Mouse (Mus musculus): ENCODE results near the gene Rptn. TPM values are rescaled to one million over a fixed set of nuclear protein-coding genes. Genes with fewer than 3 reads are reported as not detected.
"Not testable (repeated sequence)": the region's sequence is repeated elsewhere in the genome, so short reads cannot be mapped to it uniquely, and the experiment has no call there.

The Rptn gene
- not detected for total RNA-seq (2021)
- long read RNA-seq, experiment 1 = 0 reads
- long read RNA-seq, experiment 2 = 0 reads

GRCm38 (mm10) chr3:93393366-93393765 is at the start of gene Rptn:
TSS of gene Rptn (plus strand) at chr3:93393699.
- no peak for DNase-seq

DNA sequence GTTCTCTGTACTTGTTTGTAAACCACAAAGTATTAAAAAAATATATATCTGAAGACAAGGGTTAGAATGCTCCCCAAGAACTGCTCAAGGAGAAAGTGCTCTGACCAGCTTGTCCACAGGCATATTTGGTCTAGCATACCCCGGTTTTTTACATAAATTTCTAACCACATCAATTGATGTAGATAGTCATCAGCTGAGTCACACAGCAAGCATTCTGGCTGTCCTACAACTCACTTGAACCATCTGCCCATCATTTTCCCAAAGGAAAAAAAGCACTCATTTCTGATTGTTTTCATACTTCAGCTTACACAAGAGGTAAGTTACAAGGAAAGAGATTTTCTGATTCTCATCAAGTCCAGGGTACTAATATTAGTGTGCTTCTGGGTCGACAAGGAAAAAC is 46.6 kb upstream of the Rptn start:
- no peak for DNase-seq

DNA sequence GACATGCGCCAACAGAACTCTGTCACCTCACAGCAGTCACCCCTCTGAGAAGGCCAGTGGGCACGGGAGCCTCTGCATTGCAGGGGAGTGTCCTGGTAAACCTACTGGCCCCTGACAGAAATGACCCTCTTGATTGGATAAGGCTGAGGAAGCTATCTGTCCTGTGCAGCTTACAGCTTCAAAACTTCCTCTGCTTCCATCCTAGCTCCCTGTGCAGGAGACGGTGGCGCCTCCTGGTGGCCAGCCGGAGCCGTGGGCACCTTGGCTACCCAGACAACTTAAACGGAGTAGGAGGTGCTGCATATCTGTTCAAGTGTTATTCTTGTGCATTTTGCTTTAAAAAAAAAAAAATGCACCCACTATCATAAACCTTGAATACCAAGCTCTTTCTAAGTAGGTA is 33.5 kb upstream of the Rptn start:
- DNase-seq = peak; percentile 18

DNA sequence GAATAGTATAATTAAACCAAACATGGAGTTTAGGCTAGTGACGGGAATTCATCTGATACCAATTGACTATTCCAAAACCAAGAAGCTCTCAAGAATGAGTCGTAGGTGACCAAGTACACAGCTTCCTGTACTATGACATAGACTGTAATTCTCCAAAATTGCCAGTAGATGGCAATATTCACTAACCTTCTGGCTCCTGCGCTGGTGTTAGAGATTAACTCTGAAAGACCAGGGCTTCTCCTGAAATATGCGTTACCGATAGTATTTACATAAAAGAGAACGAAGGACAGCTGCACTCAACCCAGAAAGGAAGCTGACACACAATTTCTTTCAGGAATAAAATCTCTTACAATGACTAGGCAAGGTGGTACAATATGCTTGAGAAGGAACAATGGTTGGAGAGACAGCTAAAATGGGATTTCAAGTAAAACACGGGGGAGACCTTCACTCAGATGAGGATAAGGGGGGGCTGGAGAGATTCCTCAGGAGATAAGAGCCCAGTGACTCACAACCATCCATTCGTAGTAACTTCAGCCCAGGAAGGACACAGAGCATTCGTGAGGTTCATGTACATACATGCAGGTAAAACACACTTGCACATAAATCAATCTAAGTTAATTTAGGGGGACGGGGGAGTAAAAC is 31.4 kb upstream of the Rptn start:
- no peak for DNase-seq

- no peak for DNase-seq
Measured at GRCm38 (mm10) chr3:93366966-93367575, 26.4 kb upstream of the Rptn start.

DNA sequence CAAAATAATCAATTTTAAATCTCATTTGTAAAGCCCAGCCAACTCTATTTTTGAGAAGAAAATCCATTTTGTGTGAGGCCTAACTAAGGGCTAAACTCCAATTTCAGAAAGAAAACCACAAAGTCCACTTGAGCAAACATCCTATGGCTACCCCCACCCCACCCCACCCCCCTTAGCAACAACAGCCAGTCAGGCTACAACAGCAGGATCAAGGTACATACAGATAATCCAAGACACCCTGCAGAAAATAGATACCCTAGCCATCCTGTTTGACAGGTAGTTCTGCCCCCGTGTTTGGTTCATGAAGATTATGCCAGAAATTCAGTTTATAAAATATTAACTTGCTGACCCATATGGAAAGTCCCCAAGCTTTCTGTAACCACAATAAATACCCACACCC is 25.3 kb upstream of the Rptn start:
- no peak for DNase-seq

- no peak for DNase-seq
Measured at GRCm38 (mm10) chr3:93373416-93373815, 20.1 kb upstream of the Rptn start.

DNA sequence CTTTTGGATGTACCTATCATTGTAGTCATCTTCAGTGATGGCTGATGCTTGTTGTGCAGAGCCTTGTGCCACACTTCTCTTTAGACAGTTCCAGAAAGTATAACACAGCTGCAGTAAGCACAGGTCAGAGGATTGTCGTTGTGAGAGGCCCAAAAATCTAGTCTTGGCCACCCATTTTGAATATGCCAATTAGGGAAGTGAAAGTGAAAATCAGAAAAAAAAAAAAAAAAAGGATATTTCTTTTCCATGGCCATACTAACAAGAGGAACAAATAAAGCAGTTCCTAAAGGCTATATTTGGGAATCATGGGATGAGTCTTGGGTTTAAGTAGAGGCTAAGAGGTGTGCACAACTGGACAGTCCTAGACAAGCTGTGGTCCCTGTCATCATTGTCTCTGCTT is 18.3 kb upstream of the Rptn start:
- DNase-seq = no peak

DNA sequence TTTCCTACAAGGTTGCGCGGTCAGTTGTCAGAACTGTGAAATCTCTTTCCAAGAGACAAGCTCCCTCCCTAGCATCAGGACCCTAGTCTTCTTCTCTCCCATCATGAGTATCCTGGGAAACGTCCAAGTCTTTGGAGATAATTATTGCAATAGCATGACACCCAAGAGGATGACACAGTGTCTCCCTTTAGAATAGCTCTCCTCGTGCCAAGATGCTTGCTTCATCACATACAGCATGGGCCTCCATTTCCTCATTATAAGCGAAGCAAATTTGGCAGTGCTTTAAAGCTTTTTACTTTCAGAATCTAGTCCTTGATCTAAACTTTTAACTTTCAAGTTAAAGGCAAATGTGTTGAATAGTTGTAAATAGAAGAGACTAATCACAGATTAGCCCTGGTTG is 17.9 kb upstream of the Rptn start:
- no peak for DNase-seq

DNA sequence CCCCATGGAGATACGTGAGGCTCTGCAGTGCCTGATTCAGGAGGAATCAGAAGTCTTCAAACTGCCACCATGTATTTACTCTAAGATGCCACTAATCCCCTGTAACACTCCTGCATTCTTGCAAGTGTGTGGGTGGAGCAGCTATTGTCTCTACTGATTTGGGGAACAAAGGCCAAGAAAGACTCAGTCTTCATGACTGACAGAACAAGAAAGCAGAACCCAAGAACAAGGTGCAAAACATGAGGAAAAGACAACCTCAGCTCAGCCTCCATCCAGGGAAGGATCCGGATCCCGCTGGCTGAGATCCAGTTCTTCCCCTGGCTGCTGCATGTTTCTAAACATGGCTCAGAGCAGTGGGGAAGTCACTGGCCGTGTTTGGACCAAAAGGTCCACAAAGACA is 15.4 kb upstream of the Rptn start:
- no peak for DNase-seq

GRCm38 (mm10) chr3:93403936-93404335 is 10.4 kb downstream of the Rptn start:
- DNase-seq = no peak

DNA sequence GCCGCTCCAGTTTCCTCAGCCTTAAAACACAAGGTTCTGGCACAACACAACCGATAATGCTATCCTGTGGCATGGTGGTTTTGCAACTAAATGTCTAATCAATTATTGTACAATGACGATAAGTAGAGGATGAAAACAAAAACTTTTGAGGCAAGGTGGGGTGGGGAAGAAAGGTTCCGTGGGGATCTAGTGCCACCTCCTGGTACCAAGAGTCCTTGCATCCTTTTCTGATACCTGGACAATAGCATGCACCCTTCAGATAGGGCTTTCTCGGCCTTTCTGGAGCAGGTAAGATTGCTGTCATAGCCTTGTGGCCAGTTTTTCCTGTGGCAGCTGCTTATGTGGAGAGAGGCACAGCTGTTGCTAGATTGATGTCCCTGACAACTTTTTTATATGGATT is 13.5 kb downstream of the Rptn start:
- DNase-seq = no peak

DNA sequence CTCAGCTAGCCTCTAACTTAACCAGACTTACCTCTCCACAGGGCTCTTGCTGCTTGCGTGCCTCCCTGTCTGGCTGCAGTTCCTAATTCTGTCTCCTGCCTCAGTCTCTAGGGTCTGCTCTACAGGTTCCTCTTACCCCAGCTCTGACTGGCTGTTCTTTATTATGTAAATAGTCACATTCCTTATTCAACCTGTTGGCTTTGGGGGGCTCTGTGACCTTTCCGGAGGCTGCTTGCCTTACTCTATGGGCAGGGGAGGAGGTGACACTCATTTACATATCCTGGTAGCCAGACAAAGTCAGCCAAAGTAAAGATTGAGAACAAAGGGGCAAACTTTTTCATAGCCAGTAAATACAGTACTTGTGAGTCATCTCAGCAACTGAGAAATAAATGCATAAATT is 18.4 kb downstream of the Rptn start:
- DNase-seq = no peak

GRCm38 (mm10) chr3:93431673-93432072 is 38.2 kb downstream of the Rptn start:
- DNase-seq = no peak

- no peak for DNase-seq
Measured at GRCm38 (mm10) chr3:93442030-93442429, 48.5 kb downstream of the Rptn start, which contains the start of gene Tchh. TSS of gene Tchh (plus strand) at chr3:93442330.

GRCm38 (mm10) chr3:93443501-93444101 is 50.1 kb downstream of the Rptn start:
- DNase-seq = no peak

GRCm38 (mm10) chr3:93444343-93445164 is 51.1 kb downstream of the Rptn start:
- peak; percentile 56 for DNase-seq

- DNase-seq = no peak
Measured at GRCm38 (mm10) chr3:93445165-93445705, 51.7 kb downstream of the Rptn start.

DNA sequence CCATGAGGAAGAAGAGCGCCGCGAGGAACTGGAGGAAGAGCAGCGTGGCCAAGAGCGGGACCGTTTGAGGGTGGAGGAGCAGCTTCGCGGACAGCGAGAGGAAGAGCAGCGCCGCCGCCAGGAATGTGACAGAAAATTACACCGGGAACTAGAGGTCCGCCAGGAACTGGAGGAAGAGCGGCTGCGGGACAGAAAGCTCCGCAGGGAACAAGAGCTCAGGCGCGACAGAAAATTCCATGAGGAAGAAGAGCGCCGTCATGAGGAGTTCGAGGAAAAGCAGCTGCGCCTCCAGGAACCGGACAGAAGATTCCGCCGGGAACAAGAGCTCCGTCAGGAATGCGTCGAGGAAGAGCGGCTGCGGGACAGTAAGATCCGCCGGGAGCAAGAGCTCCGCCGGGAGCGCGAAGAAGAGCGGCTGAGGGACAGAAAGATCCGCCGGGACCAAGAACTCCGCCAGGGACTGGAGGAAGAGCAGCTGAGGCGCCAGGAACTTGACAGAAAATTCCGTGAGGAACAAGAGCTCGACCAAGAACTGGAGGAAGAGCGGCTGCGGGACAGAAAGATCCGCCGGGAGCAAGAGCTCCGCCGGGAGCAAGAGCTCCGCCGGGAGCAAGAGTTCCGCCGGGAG is 52.7 kb downstream of the Rptn start:
- DNase-seq = no peak

DNA sequence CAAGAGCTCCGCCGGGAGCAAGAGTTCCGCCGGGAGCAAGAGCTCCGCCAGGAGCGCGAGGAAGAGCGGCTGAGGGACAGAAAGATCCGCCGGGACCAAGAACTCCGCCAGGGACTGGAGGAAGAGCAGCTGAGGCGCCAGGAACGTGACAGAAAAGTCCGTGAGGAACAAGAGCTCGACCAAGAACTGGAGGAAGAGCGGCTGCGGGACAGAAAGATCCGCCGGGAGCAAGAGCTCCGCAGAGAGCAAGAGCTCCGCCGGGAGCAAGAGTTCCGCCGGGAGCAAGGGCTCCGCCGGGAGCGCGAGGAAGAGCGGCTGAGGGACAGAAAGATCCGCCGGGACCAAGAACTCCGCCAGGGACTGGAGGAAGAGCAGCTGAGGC is 53.2 kb downstream of the Rptn start:
- not testable (repeated sequence) for DNase-seq

- no peak for DNase-seq
Measured at GRCm38 (mm10) chr3:93447138-93447841, 53.8 kb downstream of the Rptn start.
